ENCODE assay signal across 11 mouse cellular contexts in the genomic region with DNA sequence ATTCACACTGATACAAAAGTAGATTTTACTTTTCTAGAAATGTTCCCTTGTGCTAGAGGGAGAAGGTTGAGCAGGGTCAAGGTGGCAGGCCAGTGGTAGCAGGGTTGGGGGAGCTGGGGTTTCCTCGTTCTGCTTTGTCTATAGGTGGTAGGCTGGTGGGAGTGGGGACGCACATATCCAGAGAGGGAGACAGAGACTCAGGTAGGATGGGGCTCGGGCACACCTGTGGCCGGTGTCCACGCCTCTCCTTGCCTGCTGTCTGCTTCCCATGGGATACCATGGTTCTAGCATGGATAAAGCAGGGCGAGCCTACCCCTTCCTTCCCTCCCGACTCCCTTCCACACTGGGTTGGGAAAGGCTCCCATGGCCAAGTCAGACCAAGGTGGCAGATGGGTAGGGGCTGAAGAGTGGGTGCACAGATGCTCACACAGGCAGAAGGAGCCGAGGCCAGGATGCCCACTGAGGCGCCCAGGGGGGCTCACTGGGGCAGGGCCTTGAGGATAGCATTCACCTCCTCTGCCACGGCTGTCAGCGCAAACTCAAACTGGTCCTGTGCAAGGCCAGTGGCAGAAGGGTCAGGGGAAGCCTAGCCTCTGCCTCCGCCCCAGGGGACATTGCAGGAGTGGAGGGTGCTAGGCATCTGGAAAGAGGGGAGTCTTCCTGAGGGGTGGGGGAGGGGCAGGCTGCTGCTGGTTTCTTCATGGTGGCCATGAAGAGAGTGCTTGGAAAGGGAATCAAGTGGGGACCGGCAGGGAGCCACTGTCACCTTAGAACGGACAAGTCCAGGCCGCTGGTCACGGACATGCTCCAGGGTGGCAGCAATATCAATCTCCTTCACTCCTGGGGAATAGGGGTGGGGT. TPM values are rescaled to one million over a fixed set of nuclear protein-coding genes. Genes with fewer than 3 reads are reported as not detected.
DNase-seq lines count a peak whose midpoint lies in the region; ATAC-seq and TF ChIP-seq lines count a peak whose summit lies in the region.
"Had no signal": no experiment of that assay in that cellular context is flagged by ENCODE, and none has a peak within 500 bp of the region (broad histone marks: within the 10 kb centered on the region; RNA-seq: fewer than 3 reads in every experiment).

No protein-coding gene starts in this region.

- DNase-seq in cerebellum, adult 9-10 months, result peak; percentile 48
- no peak for DNase-seq in cerebellum, adult 8-10 months
- DNase-seq in hindbrain, postnatal 0 days (ENCODE audit: low spot score), result no peak
- DNase-seq in neural tube, embryonic 10.5 days (ENCODE audit: extremely low spot score, low spot score), result no peak
- DNase-seq in left cerebral cortex, postnatal 4 days, result no peak
- DNase-seq in spleen, postnatal 36 days (ENCODE audit: low spot score in 2 of 2), result no peak
- DNase-seq: liver; retina, postnatal 1 day; thymus, postnatal 36 days had no signal

- 0 out of 2 replicates have a peak, but pooled peaks cover 2% of the 10 kb centered on the region for H3K27me3 ChIP-seq in hindbrain, embryonic 13.5 days
- H3K27me3 ChIP-seq in hindbrain, postnatal 0 days (ENCODE audit: insufficient read depth, low read length), result no peaks in the 10 kb centered on the region
- no peaks in the 10 kb centered on the region for H3K27me3 ChIP-seq in neural tube, embryonic 12.5 days (replicated peaks)

- peaks cover 18% of the 10 kb centered on the region for H3K36me3 ChIP-seq in hindbrain, embryonic 13.5 days
- peaks cover 13% of the 10 kb centered on the region; the same call in 1 of the 2 replicates for H3K36me3 ChIP-seq in hindbrain, postnatal 0 days (ENCODE audit: insufficient read depth, low read length)
- H3K36me3 ChIP-seq in neural tube, embryonic 12.5 days, result peaks cover 18% of the 10 kb centered on the region; the same call in 1 of the 2 replicates

- no peak for TF ChIP-seq CTCF in hindbrain, postnatal 0 days (IDR thresholded peaks at IDR 0.05; ENCODE audit: low read depth)

- H3K27ac ChIP-seq in hindbrain, embryonic 13.5 days, result no peak overlapping the region
- H3K27ac ChIP-seq in hindbrain, postnatal 0 days, result no peak overlapping the region
- no peak overlapping the region for H3K27ac ChIP-seq in neural tube, embryonic 12.5 days

- no peaks in the 10 kb centered on the region for H3K9me3 ChIP-seq in hindbrain, embryonic 13.5 days
- H3K9me3 ChIP-seq in hindbrain, postnatal 0 days (ENCODE audit: low read length), result no peaks in the 10 kb centered on the region
- H3K9me3 ChIP-seq in neural tube, embryonic 12.5 days, result no peaks in the 10 kb centered on the region

- WGBS in hindbrain, embryonic 13.5 days, result 78% methylated on average over 16 of the region's 16 CpGs
- 78% methylated on average over 16 of the region's 16 CpGs for whole genome bisulfite sequencing in hindbrain, postnatal 0 days
- WGBS in neural tube, embryonic 12.5 days, result 84% methylated on average over 16 of the region's 16 CpGs

- no peak overlapping the region for H3K4me3 ChIP-seq in hindbrain, embryonic 13.5 days
- no peak overlapping the region for H3K4me3 ChIP-seq in hindbrain, postnatal 0 days (ENCODE audit: low read length)
- no peak overlapping the region for H3K4me3 ChIP-seq in neural tube, embryonic 12.5 days

- H3K4me2 ChIP-seq in hindbrain, embryonic 13.5 days, result no peak overlapping the region
- no peak overlapping the region for H3K4me2 ChIP-seq in hindbrain, postnatal 0 days (ENCODE audit: low read depth, low read length)
- H3K4me2 ChIP-seq in neural tube, embryonic 12.5 days (replicated peaks), result no peak overlapping the region

- peak overlapping the region; percentile 36 for H3K9ac ChIP-seq in hindbrain, embryonic 13.5 days
- no peak overlapping the region for H3K9ac ChIP-seq in hindbrain, postnatal 0 days (replicated peaks; ENCODE audit: low read length)
- H3K9ac ChIP-seq in neural tube, embryonic 12.5 days, result 0 out of 2 replicates have a peak overlapping the region, but pooled peaks have one; percentile 3

- intact Hi-C loops in left cerebral cortex, postnatal 4 days (cut with DNase I), result no loop called here

- peaks cover 21% of the 10 kb centered on the region for H3K4me1 ChIP-seq in hindbrain, embryonic 13.5 days (replicated peaks)
- H3K4me1 ChIP-seq in hindbrain, postnatal 0 days (ENCODE audit: insufficient read depth, low read length), result no peaks in the 10 kb centered on the region; the same call in 1 of the 2 replicates
- H3K4me1 ChIP-seq in neural tube, embryonic 12.5 days, result peaks cover 14% of the 10 kb centered on the region

- no peak for ATAC-seq in hindbrain, embryonic 13.5 days (ENCODE audit: low FRiP score)
- ATAC-seq in hindbrain, postnatal 0 days, result no peak
- no peak for ATAC-seq in neural tube, embryonic 12.5 days (ENCODE audit: low FRiP score, low read depth)

RNA-seq across cellular contexts. Expression of a gene that starts 11.1 kb away (rescaled TPM):
- 59.7 and 62.3 TPM in 2 replicates for polyA plus RNA-seq in hindbrain, embryonic 13.5 days (2015; fragmentation: Nextera tagmentation; extraction: Ambion mirVana)
- 33.3 and 48.0 TPM in 2 replicates for total RNA-seq in hindbrain, postnatal 0 days (2014; rRNA removed)
- 62.6 and 64.5 TPM in 2 replicates for polyA plus RNA-seq in hindbrain, postnatal 0 days (2015; fragmentation: Nextera tagmentation; extraction: Ambion mirVana)
- polyA plus RNA-seq in neural tube, embryonic 12.5 days (2016; fragmentation: Nextera tagmentation; extraction: Ambion mirVana), result 49.6 and 54.9 TPM in 2 replicates
- total RNA-seq in left cerebral cortex, postnatal 4 days (2021), result 10 to 100 TPM; 54.7 to 61.3 TPM

RNA-seq across cellular contexts. Expression of a gene that starts 15.4 kb away (rescaled TPM):
- not detected in 2 replicates for polyA plus RNA-seq in hindbrain, embryonic 13.5 days (2015; fragmentation: Nextera tagmentation; extraction: Ambion mirVana)
- not detected in 2 replicates for total RNA-seq in hindbrain, postnatal 0 days (2014; rRNA removed)
- 0.29 and 0.31 TPM in 2 replicates for polyA plus RNA-seq in hindbrain, postnatal 0 days (2015; fragmentation: Nextera tagmentation; extraction: Ambion mirVana)
- not detected in 2 replicates for polyA plus RNA-seq in neural tube, embryonic 12.5 days (2016; fragmentation: Nextera tagmentation; extraction: Ambion mirVana)
- total RNA-seq in left cerebral cortex, postnatal 4 days (2021), result not detected

RNA-seq across cellular contexts. Expression of a gene that starts 17.0 kb away (rescaled TPM):
- 15.6 and 17.6 TPM in 2 replicates for polyA plus RNA-seq in hindbrain, embryonic 13.5 days (2015; fragmentation: Nextera tagmentation; extraction: Ambion mirVana)
- total RNA-seq in hindbrain, postnatal 0 days (2014; rRNA removed), result 120 and 132 TPM in 2 replicates
- 46.0 and 48.3 TPM in 2 replicates for polyA plus RNA-seq in hindbrain, postnatal 0 days (2015; fragmentation: Nextera tagmentation; extraction: Ambion mirVana)
- polyA plus RNA-seq in neural tube, embryonic 12.5 days (2016; fragmentation: Nextera tagmentation; extraction: Ambion mirVana), result 13.8 and 15.0 TPM in 2 replicates
- total RNA-seq in left cerebral cortex, postnatal 4 days (2021), result 100 to 1,000 TPM; 101 to 122 TPM

RNA-seq across cellular contexts. Expression of a gene that starts 27.6 kb away (rescaled TPM):
- polyA plus RNA-seq in hindbrain, embryonic 13.5 days (2015; fragmentation: Nextera tagmentation; extraction: Ambion mirVana), result 6.5 and 7.1 TPM in 2 replicates
- total RNA-seq in hindbrain, postnatal 0 days (2014; rRNA removed), result 180 and 235 TPM in 2 replicates
- 155 and 163 TPM in 2 replicates for polyA plus RNA-seq in hindbrain, postnatal 0 days (2015; fragmentation: Nextera tagmentation; extraction: Ambion mirVana)
- polyA plus RNA-seq in neural tube, embryonic 12.5 days (2016; fragmentation: Nextera tagmentation; extraction: Ambion mirVana), result 9.4 and 11.9 TPM in 2 replicates
- total RNA-seq in left cerebral cortex, postnatal 4 days (2021), result 100 to 1,000 TPM; 101 to 111 TPM

RNA-seq across cellular contexts. Expression of a gene that starts 30.9 kb away (rescaled TPM):
- 131 and 140 TPM in 2 replicates for polyA plus RNA-seq in hindbrain, embryonic 13.5 days (2015; fragmentation: Nextera tagmentation; extraction: Ambion mirVana)
- total RNA-seq in hindbrain, postnatal 0 days (2014; rRNA removed), result 257 and 298 TPM in 2 replicates
- polyA plus RNA-seq in hindbrain, postnatal 0 days (2015; fragmentation: Nextera tagmentation; extraction: Ambion mirVana), result 394 and 396 TPM in 2 replicates
- 61.9 and 69.5 TPM in 2 replicates for polyA plus RNA-seq in neural tube, embryonic 12.5 days (2016; fragmentation: Nextera tagmentation; extraction: Ambion mirVana)
- 10 to 100 TPM; 29.3 to 58.0 TPM for total RNA-seq in left cerebral cortex, postnatal 4 days (2021)
